Mouse (Mus musculus) common myeloid progenitor, adult 5-6 weeks (primary cell): ENCODE measurements at regions not wholly inside any gene's neighbourhood (a gene's known extent, or its start where the extent isn't known, plus 50 kb on each side); places are given as distances from the start of the nearest gene placed in this dataset.

ENCODE experiments used
- ATAC-seq: replicated peaks from 2 replicates; pipeline ENCODE4 v1.8.0; 2016; ENCODE audit warnings: low read depth, mild to moderate bottlenecking, moderate TSS enrichment, inconsistent platforms; ENCODE audit not compliant: poor library complexity, severe bottlenecking

GRCm38 (mm10) chr13:37642410-37643093 is 135.6 kb upstream of the Rreb1 start:
- peak; percentile 96 for ATAC-seq

- no peak for ATAC-seq
Observed at GRCm38 (mm10) chr13:37644751-37645181, 133.4 kb upstream of the Rreb1 start.

GRCm38 (mm10) chr13:37649467-37650080 is 128.6 kb upstream of the Rreb1 start:
- 0 out of 2 replicates have a peak, but pooled peaks have one; percentile 29 for ATAC-seq

GRCm38 (mm10) chr13:37651221-37651946 is 126.8 kb upstream of the Rreb1 start:
- no peak for ATAC-seq

- no peak for ATAC-seq
Observed at GRCm38 (mm10) chr13:37654651-37655050, 123.5 kb upstream of the Rreb1 start.

GRCm38 (mm10) chr13:37657248-37657647 is 121.0 kb upstream of the Rreb1 start:
- ATAC-seq: peak; percentile 57

GRCm38 (mm10) chr13:37658034-37658433 is 120.2 kb upstream of the Rreb1 start:
- ATAC-seq: peak; percentile 86

GRCm38 (mm10) chr13:37658519-37658918 is 119.7 kb upstream of the Rreb1 start:
- peak; percentile 5; the same call in 1 of the 2 replicates for ATAC-seq

GRCm38 (mm10) chr13:37660083-37660482 is 118.1 kb upstream of the Rreb1 start:
- no peak for ATAC-seq

- no peak for ATAC-seq
Observed at GRCm38 (mm10) chr13:37660668-37661067, 117.5 kb upstream of the Rreb1 start.

- no peak for ATAC-seq
Observed at GRCm38 (mm10) chr13:37664116-37664515, 114.1 kb upstream of the Rreb1 start.

GRCm38 (mm10) chr13:37666207-37667003 is 111.8 kb upstream of the Rreb1 start:
- ATAC-seq: peak; percentile 90

GRCm38 (mm10) chr13:37667386-37667785 is 110.8 kb upstream of the Rreb1 start:
- no peak for ATAC-seq

- ATAC-seq: no peak
Observed at GRCm38 (mm10) chr13:37667871-37668270, 110.3 kb upstream of the Rreb1 start.

GRCm38 (mm10) chr13:37671109-37671508 is 107.1 kb upstream of the Rreb1 start:
- ATAC-seq: no peak

- peak; percentile 47 for ATAC-seq
Observed at GRCm38 (mm10) chr13:37674676-37675350, 103.4 kb upstream of the Rreb1 start.

GRCm38 (mm10) chr13:37675718-37676117 is 102.5 kb upstream of the Rreb1 start:
- peak; percentile 83 for ATAC-seq

- no peak for ATAC-seq
Observed at GRCm38 (mm10) chr13:37676912-37677311, 101.3 kb upstream of the Rreb1 start.

- no peak for ATAC-seq
Observed at GRCm38 (mm10) chr13:37678251-37678650, 99.9 kb upstream of the Rreb1 start.

GRCm38 (mm10) chr13:37678772-37679171 is 99.4 kb upstream of the Rreb1 start:
- no peak for ATAC-seq
